Mouse (Mus musculus) kidney, postnatal 10 days (tissue): Measurements from ENCODE around the gene Hoxd3.
A peak's percentile ranks its signal among the peaks of the same experiment; 100 is the strongest.

Source experiments
- DNase-seq: peaks from one replicate; pipeline ENCODE4 v3.0.0; 2021; ENCODE audit warnings: mixed read lengths

The Hoxd3 gene

GRCm38 (mm10) chr2:74693432-74693827 is 18.3 kb upstream of the Hoxd3 start:
- no peak for DNase-seq

- DNase-seq, result peak; percentile 84
These were observed 17.7 kb upstream of the Hoxd3 start for GRCm38 (mm10) chr2:74694066-74694465.

- DNase-seq, result no peak
These were observed 16.3 kb upstream of the Hoxd3 start for GRCm38 (mm10) chr2:74695383-74695782.

- no peak for DNase-seq
These were observed 15.8 kb upstream of the Hoxd3 start for GRCm38 (mm10) chr2:74695813-74696430.

GRCm38 (mm10) chr2:74696442-74697335 is 15.0 kb upstream of the Hoxd3 start:
- DNase-seq, result peak; percentile 72

- DNase-seq, result peak; percentile 88
These were observed 14.1 kb upstream of the Hoxd3 start, which contains the start of gene Hoxd9 for GRCm38 (mm10) chr2:74697567-74698121. Gene Hoxd9 (plus strand): TSS chr2:74697727.

- peak; percentile 73 for DNase-seq
These were observed 13.3 kb upstream of the Hoxd3 start for GRCm38 (mm10) chr2:74698201-74699052.

- peak; percentile 63 for DNase-seq
These were observed 12.7 kb upstream of the Hoxd3 start for GRCm38 (mm10) chr2:74699053-74699430.

- peak; percentile 64 for DNase-seq
These were observed 11.8 kb upstream of the Hoxd3 start for GRCm38 (mm10) chr2:74699664-74700545.

GRCm38 (mm10) chr2:74700546-74701112 is 11.1 kb upstream of the Hoxd3 start:
- DNase-seq, result peak; percentile 76

GRCm38 (mm10) chr2:74701949-74702819 is 9.5 kb upstream of the Hoxd3 start:
- DNase-seq, result peak; percentile 94

GRCm38 (mm10) chr2:74702820-74703219 is 8.9 kb upstream of the Hoxd3 start:
- DNase-seq, result no peak

- DNase-seq, result no peak
These were observed 8.4 kb upstream of the Hoxd3 start for GRCm38 (mm10) chr2:74703317-74703716.

- DNase-seq, result peak; percentile 83
These were observed 7.9 kb upstream of the Hoxd3 start for GRCm38 (mm10) chr2:74703720-74704392.

GRCm38 (mm10) chr2:74704393-74704998 is 7.2 kb upstream of the Hoxd3 start, which contains the start of gene Hoxd8:
Gene Hoxd8 (plus strand): TSS chr2:74704615.
- peak; percentile 95 for DNase-seq

GRCm38 (mm10) chr2:74704999-74705466 is 6.7 kb upstream of the Hoxd3 start:
- peak; percentile 76 for DNase-seq

GRCm38 (mm10) chr2:74705467-74706089 is 6.1 kb upstream of the Hoxd3 start:
- DNase-seq, result peak; percentile 84

- DNase-seq, result peak; percentile 31
These were observed 5.2 kb upstream of the Hoxd3 start for GRCm38 (mm10) chr2:74706393-74706960.
